Mouse (Mus musculus): ENCODE measurements at regions not wholly inside any gene's neighbourhood (a gene's known extent, or its start where the extent isn't known, plus 50 kb on each side); places are given as distances from the start of the nearest gene placed in this dataset.

DNA sequence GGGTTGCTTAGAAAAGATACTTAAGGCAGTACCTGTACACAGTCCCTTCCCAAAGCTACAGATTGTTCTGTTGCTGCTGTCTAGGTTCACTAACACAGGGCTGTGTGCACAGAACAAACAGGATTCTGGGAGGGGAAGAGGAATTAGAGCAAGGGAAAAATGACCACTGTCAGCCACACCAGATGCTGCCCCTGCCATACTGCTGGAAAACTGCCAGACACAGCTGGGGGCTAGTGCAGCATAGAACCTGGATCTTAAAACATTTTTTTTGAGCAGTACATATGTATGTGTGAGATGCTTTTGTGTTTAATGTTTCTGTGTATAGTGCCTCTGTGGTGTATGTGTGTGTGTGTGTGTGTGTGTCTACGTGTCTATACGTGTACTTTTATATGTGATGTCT is 291.7 kb upstream of the Myt1l start:
- no peaks in the 10 kb centered on the region for H3K9me3 ChIP-seq (replicated peaks; ENCODE audit: control insufficient read depth, low read length, poor library complexity, severe bottlenecking)
- no peak overlapping the region for H3K4me3 ChIP-seq (ENCODE audit: low read depth, low read length)
- no peak overlapping the region for H3K4me2 ChIP-seq (ENCODE audit: low read length)
- H3K27me3 ChIP-seq (ENCODE audit: control insufficient read depth, insufficient read depth, low read depth, low read length), result no peaks in the 10 kb centered on the region
- H3K9ac ChIP-seq (ENCODE audit: low read depth, low read length), result no peak overlapping the region
- WGBS, result 90% methylated on average over 2 of the region's 2 CpGs
- H3K4me1 ChIP-seq (ENCODE audit: control insufficient read depth, insufficient read depth, low read length), result peaks cover 53% of the 10 kb centered on the region
- H3K36me3 ChIP-seq (ENCODE audit: control insufficient read depth, insufficient read depth, low read length), result no peaks in the 10 kb centered on the region
- ATAC-seq, result no peak
- H3K27ac ChIP-seq (ENCODE audit: low read length), result no peak overlapping the region

GRCm38 (mm10) chr12:29237516-29237915 is 290.7 kb upstream of the Myt1l start:
- no peaks in the 10 kb centered on the region for H3K27me3 ChIP-seq (ENCODE audit: control insufficient read depth, insufficient read depth, low read depth, low read length)
- H3K36me3 ChIP-seq (ENCODE audit: control insufficient read depth, insufficient read depth, low read length), result no peaks in the 10 kb centered on the region
- WGBS, result 37% methylated on average over 5 of the region's 5 CpGs
- no peak overlapping the region for H3K4me3 ChIP-seq (ENCODE audit: low read depth, low read length)
- no peak for ATAC-seq
- H3K9ac ChIP-seq (ENCODE audit: low read depth, low read length), result no peak overlapping the region
- peaks cover 42% of the 10 kb centered on the region for H3K4me1 ChIP-seq (ENCODE audit: control insufficient read depth, insufficient read depth, low read length)
- H3K27ac ChIP-seq (ENCODE audit: low read length), result peak overlapping the region; percentile 60
- no peaks in the 10 kb centered on the region for H3K9me3 ChIP-seq (replicated peaks; ENCODE audit: control insufficient read depth, low read length, poor library complexity, severe bottlenecking)
- no peak overlapping the region for H3K4me2 ChIP-seq (ENCODE audit: low read length)

DNA sequence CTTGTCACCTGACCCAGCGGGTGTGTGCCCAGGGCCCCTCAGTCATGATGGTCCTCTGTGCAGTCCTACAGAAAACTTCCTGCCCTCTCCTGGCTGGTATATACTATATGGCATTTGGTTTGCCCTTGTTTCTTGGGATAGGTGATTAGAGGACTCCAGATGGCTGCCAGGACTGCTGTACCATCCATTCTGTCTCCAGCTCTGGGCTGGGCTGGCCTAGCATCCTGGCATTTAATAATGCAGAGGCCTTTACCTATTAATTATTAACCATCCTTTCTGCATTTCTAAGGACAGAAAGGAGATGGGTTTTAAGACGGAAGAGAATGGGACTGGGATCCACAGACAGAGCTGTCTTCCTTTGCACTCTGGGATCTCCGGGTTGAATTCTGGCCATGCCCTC is 288.7 kb upstream of the Myt1l start:
- Histone ChIP-seq H3K27me3 (ENCODE audit: control insufficient read depth, insufficient read depth, low read depth, low read length) (no peaks in the 10 kb centered on the region), H3K4me3 (ENCODE audit: low read depth, low read length) (no peak overlapping the region), H3K36me3 (ENCODE audit: control insufficient read depth, insufficient read depth, low read length) (no peaks in the 10 kb centered on the region), H3K27ac (ENCODE audit: low read length) (peak overlapping the region; percentile 80), H3K4me2 (ENCODE audit: low read length) (no peak overlapping the region), H3K4me1 (ENCODE audit: control insufficient read depth, insufficient read depth, low read length) (peaks cover 29% of the 10 kb centered on the region), H3K9ac (ENCODE audit: low read depth, low read length) (peak overlapping the region; percentile 31; the same call in 1 of the 2 replicates), H3K9me3 (replicated peaks; ENCODE audit: control insufficient read depth, low read length, poor library complexity, severe bottlenecking) (no peaks in the 10 kb centered on the region)
- 75% methylated on average over 3 of the region's 3 CpGs for WGBS
- peak; percentile 26; the same call in 1 of the 2 replicates for ATAC-seq

DNA sequence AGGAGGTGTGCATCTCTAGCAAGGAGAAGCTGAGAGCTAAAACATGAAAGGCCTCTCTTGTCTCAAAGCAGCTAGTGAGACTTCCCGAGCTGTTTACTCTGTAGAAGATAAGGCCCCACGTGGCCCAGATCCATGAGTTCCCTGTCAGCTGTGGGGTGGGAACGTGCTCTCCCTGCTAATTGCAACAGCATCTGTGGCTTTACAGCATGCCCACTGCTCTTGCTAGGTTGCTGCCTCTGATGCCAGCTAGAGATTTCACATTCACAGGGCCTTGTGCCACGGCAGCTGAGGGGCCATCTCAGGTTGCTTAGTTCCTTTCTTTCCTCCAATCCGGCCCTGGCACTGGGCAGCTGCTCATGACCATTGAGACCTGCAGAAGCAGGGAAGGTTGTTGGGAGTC is 288.2 kb upstream of the Myt1l start:
- peak overlapping the region; percentile 80 for H3K27ac ChIP-seq (ENCODE audit: low read length)
- H3K36me3 ChIP-seq (ENCODE audit: control insufficient read depth, insufficient read depth, low read length), result no peaks in the 10 kb centered on the region
- H3K27me3 ChIP-seq (ENCODE audit: control insufficient read depth, insufficient read depth, low read depth, low read length), result no peaks in the 10 kb centered on the region
- peaks cover 29% of the 10 kb centered on the region for H3K4me1 ChIP-seq (ENCODE audit: control insufficient read depth, insufficient read depth, low read length)
- H3K9me3 ChIP-seq (replicated peaks; ENCODE audit: control insufficient read depth, low read length, poor library complexity, severe bottlenecking), result no peaks in the 10 kb centered on the region
- ATAC-seq, result peak; percentile 82
- no peak overlapping the region for H3K4me2 ChIP-seq (ENCODE audit: low read length)
- no peak overlapping the region for H3K4me3 ChIP-seq (ENCODE audit: low read depth, low read length)
- 23% methylated on average over 5 of the region's 5 CpGs for WGBS
- peak overlapping the region; percentile 31; the same call in 1 of the 2 replicates for H3K9ac ChIP-seq (ENCODE audit: low read depth, low read length)

- H3K9ac ChIP-seq (ENCODE audit: low read depth, low read length), result no peak overlapping the region
- no peak overlapping the region for H3K4me3 ChIP-seq (ENCODE audit: low read depth, low read length)
- H3K36me3 ChIP-seq (ENCODE audit: control insufficient read depth, insufficient read depth, low read length), result no peaks in the 10 kb centered on the region
- H3K9me3 ChIP-seq (replicated peaks; ENCODE audit: control insufficient read depth, low read length, poor library complexity, severe bottlenecking), result no peaks in the 10 kb centered on the region
- no peak overlapping the region for H3K27ac ChIP-seq (ENCODE audit: low read length)
- no peak overlapping the region for H3K4me2 ChIP-seq (ENCODE audit: low read length)
- H3K4me1 ChIP-seq (ENCODE audit: control insufficient read depth, insufficient read depth, low read length), result peaks cover 28% of the 10 kb centered on the region
- no peaks in the 10 kb centered on the region for H3K27me3 ChIP-seq (ENCODE audit: control insufficient read depth, insufficient read depth, low read depth, low read length)
- no peak for ATAC-seq
- 62% methylated on average over 5 of the region's 5 CpGs for WGBS
Measured at GRCm38 (mm10) chr12:29243087-29243486, 285.1 kb upstream of the Myt1l start.

DNA sequence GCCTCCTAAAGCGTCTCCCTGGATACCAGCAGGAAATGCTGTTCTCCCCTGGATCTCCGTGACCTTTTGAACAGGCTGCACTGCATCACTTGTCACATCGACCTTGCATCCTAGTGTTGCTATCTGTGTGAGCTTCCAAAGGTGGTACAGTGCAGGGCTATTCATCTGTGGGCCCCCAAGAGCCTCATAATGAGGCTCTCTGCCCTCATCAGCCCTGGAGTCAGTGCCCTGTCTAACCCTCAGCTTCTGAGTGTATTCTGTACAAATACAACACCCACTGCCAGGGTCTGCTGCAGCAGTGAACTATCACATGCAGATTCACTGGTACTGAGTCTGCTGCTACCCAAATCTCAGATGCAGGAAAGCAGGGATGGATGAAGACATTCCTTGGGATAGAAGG is 282.1 kb upstream of the Myt1l start:
- Histone ChIP-seq H3K27me3 (ENCODE audit: control insufficient read depth, insufficient read depth, low read depth, low read length) (no peaks in the 10 kb centered on the region), H3K36me3 (ENCODE audit: control insufficient read depth, insufficient read depth, low read length) (no peaks in the 10 kb centered on the region), H3K4me3 (ENCODE audit: low read depth, low read length) (no peak overlapping the region), H3K9me3 (replicated peaks; ENCODE audit: control insufficient read depth, low read length, poor library complexity, severe bottlenecking) (no peaks in the 10 kb centered on the region), H3K9ac (ENCODE audit: low read depth, low read length) (no peak overlapping the region), H3K4me2 (ENCODE audit: low read length) (no peak overlapping the region), H3K27ac (ENCODE audit: low read length) (peak overlapping the region; percentile 36), H3K4me1 (ENCODE audit: control insufficient read depth, insufficient read depth, low read length) (peaks cover 7% of the 10 kb centered on the region; the same call in 1 of the 2 replicates)
- peak; percentile 57 for ATAC-seq
- WGBS, result 44% methylated on average over 3 of the region's 3 CpGs

DNA sequence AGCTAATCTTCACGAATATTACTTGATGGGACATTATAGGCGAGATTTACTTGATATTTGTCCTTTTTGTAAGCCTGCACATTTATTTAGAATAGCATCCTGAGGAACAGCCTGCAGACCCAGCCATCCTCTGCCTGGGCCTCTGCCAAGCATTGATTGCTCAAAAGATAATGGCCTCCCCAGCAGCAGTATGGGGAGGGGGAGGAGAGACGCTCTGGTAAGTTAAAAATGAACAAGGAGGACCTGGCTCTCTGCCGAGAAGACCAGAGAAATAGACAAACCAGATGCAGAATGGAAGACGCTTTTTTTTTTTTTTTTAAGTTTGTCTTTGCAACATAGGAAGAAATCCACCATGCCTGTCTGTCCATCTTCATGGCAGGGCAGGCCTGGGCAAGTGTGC is 280.8 kb upstream of the Myt1l start:
- 52% methylated on average over 5 of the region's 5 CpGs for WGBS
- Histone ChIP-seq H3K27me3 (ENCODE audit: control insufficient read depth, insufficient read depth, low read depth, low read length) (no peaks in the 10 kb centered on the region), H3K27ac (ENCODE audit: low read length) (peak overlapping the region; percentile 6; the same call in 1 of the 2 replicates)

GRCm38 (mm10) chr12:29248459-29248858 is 279.7 kb upstream of the Myt1l start:
- H3K9ac ChIP-seq (ENCODE audit: low read depth, low read length), result no peak overlapping the region
- ATAC-seq, result no peak
- H3K4me3 ChIP-seq (ENCODE audit: low read depth, low read length), result no peak overlapping the region
- no peaks in the 10 kb centered on the region for H3K9me3 ChIP-seq (replicated peaks; ENCODE audit: control insufficient read depth, low read length, poor library complexity, severe bottlenecking)
- no peaks in the 10 kb centered on the region for H3K27me3 ChIP-seq (ENCODE audit: control insufficient read depth, insufficient read depth, low read depth, low read length)
- H3K27ac ChIP-seq (ENCODE audit: low read length), result no peak overlapping the region
- H3K4me1 ChIP-seq (ENCODE audit: control insufficient read depth, insufficient read depth, low read length), result peaks cover 7% of the 10 kb centered on the region; the same call in 1 of the 2 replicates
- H3K36me3 ChIP-seq (ENCODE audit: control insufficient read depth, insufficient read depth, low read length), result no peaks in the 10 kb centered on the region
- H3K4me2 ChIP-seq (ENCODE audit: low read length), result no peak overlapping the region
- 91% methylated on average over 10 of the region's 10 CpGs for WGBS

More for the DNA sequence above, 280.8 kb upstream of the Myt1l start:
- ATAC-seq, result no peak
- H3K36me3 ChIP-seq (ENCODE audit: control insufficient read depth, insufficient read depth, low read length), result no peaks in the 10 kb centered on the region
- H3K4me1 ChIP-seq (ENCODE audit: control insufficient read depth, insufficient read depth, low read length), result peaks cover 7% of the 10 kb centered on the region; the same call in 1 of the 2 replicates
- no peak overlapping the region for H3K4me3 ChIP-seq (ENCODE audit: low read depth, low read length)
- no peaks in the 10 kb centered on the region for H3K9me3 ChIP-seq (replicated peaks; ENCODE audit: control insufficient read depth, low read length, poor library complexity, severe bottlenecking)
- no peak overlapping the region for H3K9ac ChIP-seq (ENCODE audit: low read depth, low read length)
- H3K4me2 ChIP-seq (ENCODE audit: low read length), result no peak overlapping the region

GRCm38 (mm10) chr12:29256103-29256502 is 272.1 kb upstream of the Myt1l start:
- H3K27ac ChIP-seq (ENCODE audit: low read length), result no peak overlapping the region
- peaks cover 22% of the 10 kb centered on the region for H3K4me1 ChIP-seq (ENCODE audit: control insufficient read depth, insufficient read depth, low read length)
- 94% methylated on average over 4 of the region's 4 CpGs for WGBS
- ATAC-seq, result no peak
- no peak overlapping the region for H3K9ac ChIP-seq (ENCODE audit: low read depth, low read length)
- H3K27me3 ChIP-seq (ENCODE audit: control insufficient read depth, insufficient read depth, low read depth, low read length), result no peaks in the 10 kb centered on the region
- H3K9me3 ChIP-seq (replicated peaks; ENCODE audit: control insufficient read depth, low read length, poor library complexity, severe bottlenecking), result no peaks in the 10 kb centered on the region
- no peak overlapping the region for H3K4me3 ChIP-seq (ENCODE audit: low read depth, low read length)
- no peaks in the 10 kb centered on the region for H3K36me3 ChIP-seq (ENCODE audit: control insufficient read depth, insufficient read depth, low read length)
- H3K4me2 ChIP-seq (ENCODE audit: low read length), result no peak overlapping the region

All from midbrain, embryonic 16.5 days (tissue).